Mouse (Mus musculus): Measurements from ENCODE around the gene Btg1-ps2. TPM values are rescaled to one million over a fixed set of nuclear protein-coding genes. Genes with fewer than 3 reads are reported as not detected.
"Not testable (repeated sequence)": the region's sequence is repeated elsewhere in the genome, so short reads cannot be mapped to it uniquely, and the experiment has no call there.

Btg1-ps2 gene
- polyA plus RNA-seq (2017; shearing (Covaris generic)): not detected

DNA sequence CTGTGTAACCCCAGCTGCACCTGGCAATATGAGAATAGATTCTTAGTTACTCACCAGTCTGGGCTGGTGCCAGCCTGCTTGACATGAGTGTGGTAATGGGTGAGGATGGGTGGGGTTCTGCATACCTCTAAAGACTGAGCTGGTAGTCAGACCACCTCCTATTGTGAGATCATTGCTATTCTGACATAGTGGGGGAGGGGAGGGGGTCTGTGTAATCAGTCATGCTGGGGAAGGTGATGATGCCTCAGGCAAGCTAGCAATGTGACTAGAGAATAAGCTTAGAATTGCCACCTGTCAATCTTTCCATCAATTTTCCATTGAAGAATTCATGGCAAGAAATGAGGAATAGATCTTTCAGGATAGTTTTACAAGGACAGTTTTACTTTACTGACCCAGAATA is at the start of gene Btg1-ps2:
Gene Btg1-ps2, minus strand, starts transcription at position 101 of the 400 bp plus-strand sequence.
- not testable (repeated sequence) for ATAC-seq

DNA sequence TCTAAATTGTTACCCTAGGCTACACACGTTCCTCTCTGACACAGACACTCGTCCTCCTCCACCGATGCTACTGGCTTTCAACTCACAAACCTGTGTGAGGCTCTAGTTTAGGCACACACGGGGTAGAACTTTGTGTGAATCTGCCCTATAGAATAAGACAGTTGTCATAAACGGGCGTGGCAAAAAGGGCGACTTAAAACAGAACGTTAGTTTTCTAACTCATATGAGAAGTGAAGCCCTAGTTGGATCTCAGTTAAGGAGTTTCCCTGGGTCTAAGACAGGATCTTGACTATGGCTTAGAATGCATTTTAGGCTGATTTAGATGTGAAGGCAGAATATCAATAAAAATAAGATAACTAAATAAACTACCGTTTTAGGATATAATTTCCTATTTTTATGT is 42.1 kb upstream of the Btg1-ps2 start, which contains the start of gene Rhox11:
Gene Rhox11, minus strand, starts transcription at position 101 of the 400 bp plus-strand sequence.
- no peak for ATAC-seq

DNA sequence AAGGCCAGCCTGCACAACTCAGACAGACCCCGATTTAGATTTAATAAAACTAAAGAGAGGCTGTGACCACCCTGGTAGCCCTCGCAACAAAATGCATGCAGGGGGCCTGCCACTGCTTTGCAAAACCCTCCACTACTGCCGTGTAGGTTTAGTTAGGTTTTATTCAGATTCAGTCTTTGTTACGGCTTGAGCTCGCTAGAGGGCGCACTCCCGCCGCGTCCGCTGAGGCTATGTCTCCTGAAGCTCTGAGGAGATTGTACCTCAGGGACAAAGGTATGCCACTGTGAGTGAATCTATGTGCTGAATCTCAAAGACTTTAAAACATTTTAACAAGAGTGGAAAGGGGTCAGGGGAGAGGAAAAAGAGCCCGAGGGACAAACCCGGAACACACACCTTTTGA is 41.3 kb upstream of the Btg1-ps2 start:
- ATAC-seq: no peak

DNA sequence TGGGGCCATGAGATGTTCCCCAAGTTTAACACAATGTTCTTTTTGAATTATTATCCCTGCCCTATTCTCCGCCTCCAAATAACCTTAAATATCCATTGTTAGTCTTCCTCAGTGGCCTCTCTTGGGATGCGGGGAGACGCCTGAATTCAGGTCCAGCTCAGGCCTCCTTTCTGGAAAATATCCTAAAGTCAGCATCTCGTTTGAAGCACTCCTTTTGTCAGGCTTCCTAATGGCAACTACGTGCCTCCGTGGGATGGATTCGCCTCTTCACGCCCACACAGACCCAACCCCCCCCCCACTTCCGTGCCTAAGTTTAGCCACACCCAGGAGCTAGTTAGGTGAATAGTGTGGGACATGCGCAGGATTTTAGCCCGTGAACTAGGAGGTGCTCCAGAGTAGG is 23.3 kb upstream of the Btg1-ps2 start, which contains the start of gene Rhox10:
Gene Rhox10, plus strand, starts transcription at position 301 of the 400 bp plus-strand sequence.
- ATAC-seq: no peak

DNA sequence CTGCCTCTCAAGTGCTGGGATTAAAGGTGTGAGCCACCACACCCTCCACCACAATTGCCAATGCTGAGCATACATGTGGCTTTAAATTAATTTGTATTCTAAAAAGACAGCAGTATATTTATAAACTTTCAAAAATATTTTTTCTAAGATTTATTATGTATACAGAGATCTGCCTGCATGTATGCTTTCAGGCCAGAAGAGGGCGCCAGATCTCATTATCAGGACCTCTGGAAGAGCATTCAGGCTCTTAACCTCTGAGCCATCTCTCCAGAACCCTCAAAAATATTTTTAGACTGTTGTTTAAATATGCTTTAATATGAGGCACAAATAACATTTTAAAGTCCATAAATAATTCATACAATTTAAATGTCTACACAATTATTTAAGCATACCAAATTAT is 18.6 kb upstream of the Btg1-ps2 start:
- no peak for ATAC-seq

DNA sequence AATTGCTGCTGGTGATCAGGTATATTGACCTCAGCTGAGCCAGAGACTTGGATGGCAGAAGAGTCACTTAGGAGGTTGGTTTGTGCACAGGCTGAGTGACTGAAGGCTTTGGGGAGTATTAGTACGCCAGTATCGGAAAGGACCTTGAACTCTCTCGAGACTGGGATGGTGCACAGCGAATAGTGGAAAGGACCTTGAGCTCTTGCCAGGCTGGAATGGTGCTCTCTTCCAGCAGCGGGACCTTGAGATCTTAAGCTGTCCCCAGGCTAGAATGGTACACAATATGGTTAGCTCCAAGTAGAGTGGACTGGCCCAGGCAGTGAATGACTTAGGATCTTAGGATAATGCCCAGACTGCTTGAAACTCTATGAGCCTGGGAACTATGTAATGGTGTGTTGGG is 3.2 kb downstream of the Btg1-ps2 start:
- ATAC-seq: no peak

DNA sequence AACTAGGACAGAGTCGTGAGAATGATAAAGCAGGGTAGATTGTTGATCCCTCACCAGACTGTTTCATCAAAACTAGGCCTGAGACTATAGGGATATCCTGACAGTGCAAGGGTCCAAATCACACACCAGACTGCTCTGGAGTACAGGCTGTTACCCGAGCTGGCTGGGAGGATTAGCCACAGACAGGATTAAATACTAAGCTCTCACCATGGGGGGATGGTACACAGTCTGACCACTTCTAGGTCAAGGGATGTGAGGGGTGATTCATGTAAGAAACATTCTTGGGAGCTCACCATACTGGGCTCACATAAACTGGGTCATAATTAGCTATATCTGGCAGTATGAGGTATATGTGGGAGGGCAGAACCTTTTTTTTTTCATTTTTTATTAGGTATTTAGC is 9.1 kb downstream of the Btg1-ps2 start:
- no peak for ATAC-seq

DNA sequence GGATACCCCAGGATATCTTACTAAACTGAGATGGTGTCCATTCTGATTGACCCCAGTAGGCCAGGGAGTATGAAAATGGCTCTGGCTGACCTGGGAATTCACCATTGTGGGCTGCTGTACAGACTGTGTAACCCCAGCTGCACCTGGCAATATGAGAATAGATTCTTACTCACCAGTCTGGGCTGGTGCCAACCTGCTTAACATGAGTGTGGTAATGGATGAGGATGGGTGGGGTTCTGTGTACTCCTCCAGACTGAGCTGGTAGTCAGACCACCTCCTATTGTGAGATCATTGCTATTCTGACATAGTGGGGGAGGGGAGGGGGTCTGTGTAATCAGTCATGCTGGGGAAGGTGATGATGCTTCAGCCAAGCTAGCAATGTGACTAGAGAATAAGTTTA is 24.3 kb downstream of the Btg1-ps2 start, which contains the start of gene Btg1-ps1:
Gene Btg1-ps1, minus strand, starts transcription at position 219 of the 400 bp plus-strand sequence.
- ATAC-seq: not testable (repeated sequence)

DNA sequence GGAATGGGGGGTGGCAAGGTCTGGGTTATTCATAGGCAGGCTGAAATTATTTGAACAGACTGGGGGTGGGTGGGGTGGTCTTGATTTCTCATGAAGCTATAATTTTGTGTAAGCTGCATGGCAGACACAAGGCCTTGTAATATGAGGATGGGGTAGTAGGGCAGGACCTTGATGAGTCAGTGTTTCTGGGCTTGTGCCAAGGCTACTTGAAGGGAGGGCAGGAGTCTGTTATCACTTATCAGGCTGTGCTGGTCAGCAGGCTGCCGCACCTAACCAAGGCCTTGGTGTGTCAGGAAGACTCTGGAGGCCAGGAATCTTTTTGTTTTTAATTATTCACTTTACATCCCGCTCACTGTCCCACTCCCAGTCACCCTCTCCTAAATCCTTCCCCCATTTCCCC is 34.2 kb downstream of the Btg1-ps2 start:
- no peak for ATAC-seq

Other genes with a start within 250 kb of the Btg1-ps2 start
- gene Rhox5, start 238.3 kb downstream of the Btg1-ps2 start, polyA plus RNA-seq (2017; shearing (Covaris generic)): not detected
- gene Rhox6, start 216.2 kb downstream of the Btg1-ps2 start, polyA plus RNA-seq (2017; shearing (Covaris generic)): not detected
- gene Rhox7a, start 211.4 kb downstream of the Btg1-ps2 start, polyA plus RNA-seq (2017; shearing (Covaris generic)): not detected
- under 1 TPM in 2 of 3 experiments, not detected in 1; 0.28 to 0.30 TPM for gene Rhox8, start 164.2 kb downstream of the Btg1-ps2 start, polyA plus RNA-seq (2017; shearing (Covaris generic))
- not detected for gene Rhox7b, start 145.9 kb downstream of the Btg1-ps2 start, polyA plus RNA-seq (2017; shearing (Covaris generic))
- not detected for gene Rhox9, start 141.3 kb downstream of the Btg1-ps2 start, polyA plus RNA-seq (2017; shearing (Covaris generic))
- not detected for gene Btg1-ps1, start 24.3 kb downstream of the Btg1-ps2 start, polyA plus RNA-seq (2017; shearing (Covaris generic))
- not detected for gene Rhox10, start 23.4 kb upstream of the Btg1-ps2 start, polyA plus RNA-seq (2017; shearing (Covaris generic))
- gene Rhox11, start 42.0 kb upstream of the Btg1-ps2 start, polyA plus RNA-seq (2017; shearing (Covaris generic)): not detected
- gene Rhox12, start 67.8 kb upstream of the Btg1-ps2 start, polyA plus RNA-seq (2017; shearing (Covaris generic)): not detected
- not detected for gene Rhox13, start 78.1 kb upstream of the Btg1-ps2 start, polyA plus RNA-seq (2017; shearing (Covaris generic))
- gene Zbtb33, start 146.7 kb upstream of the Btg1-ps2 start, polyA plus RNA-seq (2017; shearing (Covaris generic)): 1 to 10 TPM; 1.4 to 1.9 (median 1.5) TPM
- gene Tmem255a, start 209.3 kb upstream of the Btg1-ps2 start, polyA plus RNA-seq (2017; shearing (Covaris generic)): 1 to 10 TPM; 3.2 to 5.9 (median 5.8) TPM

Data from inflammation-experienced regulatory T-cells, adult 6 months (primary cell).